Mouse (Mus musculus) T-helper 1 cell (primary cell): Measurements from ENCODE around the gene Impdh2.

Experiments used
- in situ Hi-C: fragments of 300-600 bp; cut with MboI, MseI; formaldehyde crosslinking; loops from one replicate; pipeline ENCODE4 v1.15.1; 2025; ENCODE audit warnings: high pct_unique_total_duplicates

Gene Impdh2

DNA sequence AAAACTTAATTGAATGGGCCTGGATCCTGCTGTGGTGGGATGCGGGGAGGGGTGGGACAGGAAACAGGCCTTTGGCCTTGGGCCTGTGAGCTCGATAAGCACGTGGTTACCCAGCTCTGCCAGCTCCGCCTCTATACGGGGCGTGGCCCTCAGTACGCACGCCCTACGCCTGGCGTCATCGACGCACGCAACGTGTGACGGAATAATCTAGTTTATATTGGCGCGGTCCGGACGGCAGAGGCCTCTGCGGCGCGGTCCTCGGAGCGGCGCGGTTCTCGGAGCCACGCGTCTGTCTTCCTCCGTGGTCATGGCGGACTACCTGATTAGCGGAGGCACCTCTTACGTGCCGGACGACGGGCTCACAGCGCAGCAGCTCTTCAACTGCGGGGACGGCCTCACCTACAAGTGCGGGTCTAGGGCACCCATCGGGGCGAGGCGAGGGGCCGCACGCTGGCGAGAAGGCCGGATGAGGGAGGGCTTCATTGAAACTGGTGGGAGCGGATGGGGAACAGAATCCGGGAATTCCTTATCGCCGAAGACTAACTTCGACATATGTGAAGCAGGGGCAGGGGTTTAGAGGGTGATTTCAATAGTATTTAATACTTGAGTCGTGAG, at the start of gene Impdh2:
TSS of gene Impdh2 (plus strand) at position 60 of the 615 bp plus-strand sequence.
- in situ Hi-C loops, result loop anchor here (10.0 kb wide), 1 partner anchor 1314 kb away; the partner anchor contains the start of gene Cdc25a

DNA sequence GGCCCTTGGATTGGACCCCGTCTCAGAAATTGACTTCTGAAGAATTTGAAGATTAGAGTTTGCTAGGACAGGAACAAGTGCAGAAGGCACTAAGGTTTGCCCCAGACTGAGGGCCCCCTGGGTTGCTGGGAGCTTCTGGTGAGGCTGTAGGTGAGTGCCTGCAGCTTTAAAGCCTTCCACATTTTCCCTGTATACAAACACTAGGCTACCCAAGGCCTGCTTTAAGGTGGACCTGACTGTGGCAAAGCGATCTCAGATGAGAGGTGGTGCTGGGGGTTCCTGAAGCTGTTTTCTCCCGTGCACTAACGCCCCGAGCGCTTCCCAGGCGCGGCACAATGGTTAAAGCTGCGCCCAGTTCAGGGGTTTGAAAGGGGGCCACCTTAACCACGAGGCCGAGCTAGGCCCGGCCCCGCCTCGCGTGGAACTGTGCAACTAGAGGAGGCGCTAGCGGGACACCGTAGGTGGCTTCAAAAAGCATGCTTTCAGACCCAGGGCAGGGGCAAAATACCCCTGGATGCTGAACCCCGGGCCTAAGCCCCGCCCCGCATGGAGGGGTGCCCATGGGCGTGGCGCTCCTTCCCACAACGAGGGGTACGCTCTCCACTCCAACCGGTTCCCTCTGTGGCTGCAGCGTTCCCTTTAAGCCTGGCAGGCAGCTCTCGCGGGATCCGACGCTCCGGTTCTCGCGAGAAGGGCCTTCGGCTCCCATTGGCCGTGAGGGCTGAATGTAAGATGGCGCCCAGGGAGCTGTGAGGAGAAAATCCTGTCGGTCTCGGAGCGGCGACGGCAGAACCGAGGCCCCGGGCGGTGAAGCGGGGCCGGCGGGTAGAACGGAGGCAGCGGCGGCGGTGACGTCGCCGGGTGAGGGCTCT, 43.5 kb upstream of the Impdh2 start, which contains the start of gene Qrich1:
TSS of gene Qrich1 (plus strand) at position 427 of the 872 bp plus-strand sequence.
- in situ Hi-C loops, result no loop called here

DNA sequence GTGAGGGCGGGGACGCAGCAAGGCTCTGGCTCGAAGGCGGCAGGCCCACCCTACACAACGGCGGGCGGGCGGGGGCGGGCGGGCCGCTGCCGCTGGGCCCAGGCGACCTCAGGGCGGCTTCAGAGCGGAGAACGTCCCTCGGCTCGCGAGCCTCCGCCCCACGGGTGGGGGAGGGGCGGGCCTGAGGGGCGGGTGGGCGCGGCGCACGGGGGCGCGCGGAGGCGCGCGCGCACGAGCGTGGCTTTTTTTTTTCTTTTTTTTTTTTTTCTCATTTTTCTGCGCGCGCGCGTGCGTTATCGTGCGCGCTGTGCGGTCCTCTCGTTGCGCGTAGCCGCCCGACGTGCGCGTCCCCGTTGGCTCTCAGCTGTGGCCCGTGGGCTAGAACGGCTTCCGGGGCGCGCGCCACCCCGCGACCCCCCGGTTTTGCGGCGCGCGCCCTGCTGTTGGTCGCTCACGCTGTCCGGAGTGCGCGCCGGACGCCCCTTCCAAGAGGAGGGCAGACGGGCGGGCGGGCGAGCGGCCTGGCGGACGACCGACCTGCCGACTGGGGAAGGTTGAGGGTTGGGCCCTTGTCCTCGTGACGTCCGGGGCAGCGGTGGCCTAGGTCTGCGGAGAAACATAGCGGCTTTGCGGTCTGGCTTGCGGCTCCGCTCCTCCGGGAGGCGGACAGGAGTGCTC, 42.7 kb upstream of the Impdh2 start:
- in situ Hi-C loops, result no loop called here

DNA sequence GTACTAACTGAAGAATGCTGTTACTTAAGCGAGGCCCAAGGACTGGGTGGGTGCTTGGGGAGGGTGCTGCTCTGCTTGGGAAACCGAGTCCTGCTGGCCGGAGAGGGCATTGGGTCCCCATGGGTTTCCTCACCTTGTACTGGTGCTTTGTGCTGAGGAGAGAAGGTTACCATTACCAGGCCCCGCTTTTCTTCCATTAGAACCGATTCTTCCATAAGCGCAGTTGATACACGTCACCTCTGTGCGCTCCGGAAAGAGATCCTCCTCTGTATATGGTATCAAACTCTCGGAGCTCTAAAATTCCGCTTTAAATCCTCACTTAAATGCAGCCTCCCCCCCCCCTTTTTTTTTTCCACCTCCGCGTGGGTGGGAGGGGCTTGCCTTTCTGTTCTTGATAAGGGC, 42.2 kb upstream of the Impdh2 start:
- in situ Hi-C loops, result no loop called here

DNA sequence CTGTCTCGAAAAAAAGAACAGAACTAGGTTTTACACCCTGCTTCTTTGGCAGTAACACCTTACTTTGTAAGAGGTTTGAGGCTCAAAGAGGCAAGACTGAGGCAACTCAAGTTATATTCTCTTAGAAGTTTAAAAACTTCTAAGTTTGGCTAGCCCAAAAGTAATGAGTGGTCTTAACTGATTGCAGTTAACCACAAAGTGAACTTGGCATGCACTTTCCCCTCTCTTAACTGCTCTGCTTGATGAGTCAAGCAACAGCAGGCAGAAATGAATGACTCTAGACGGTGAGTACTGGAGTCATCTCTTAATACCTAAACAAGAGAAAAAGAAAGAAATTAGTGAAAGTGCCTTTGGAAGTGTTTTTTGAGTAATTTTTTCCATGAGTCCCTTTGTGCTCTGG, 38.5 kb upstream of the Impdh2 start:
- in situ Hi-C loops, result no loop called here

DNA sequence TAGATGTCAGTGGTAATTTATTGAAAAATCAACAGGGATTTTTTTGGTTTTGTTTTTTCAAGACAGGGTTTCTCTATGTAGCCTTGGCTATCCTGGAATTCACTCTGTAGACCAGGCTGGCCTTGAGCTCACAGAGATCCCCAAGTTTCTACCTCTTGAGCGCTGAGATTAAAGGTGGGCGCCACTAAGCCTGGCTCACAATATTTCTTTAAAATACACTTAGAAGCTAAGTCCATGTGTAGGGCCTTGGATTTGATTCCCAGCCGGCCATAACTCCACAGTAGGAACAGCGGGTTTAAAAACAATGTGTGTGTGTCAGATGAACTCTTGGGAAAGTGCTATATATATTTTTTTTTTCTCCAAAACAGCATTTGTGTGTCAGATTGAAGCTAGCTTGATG, 36.7 kb upstream of the Impdh2 start:
- in situ Hi-C loops, result no loop called here

DNA sequence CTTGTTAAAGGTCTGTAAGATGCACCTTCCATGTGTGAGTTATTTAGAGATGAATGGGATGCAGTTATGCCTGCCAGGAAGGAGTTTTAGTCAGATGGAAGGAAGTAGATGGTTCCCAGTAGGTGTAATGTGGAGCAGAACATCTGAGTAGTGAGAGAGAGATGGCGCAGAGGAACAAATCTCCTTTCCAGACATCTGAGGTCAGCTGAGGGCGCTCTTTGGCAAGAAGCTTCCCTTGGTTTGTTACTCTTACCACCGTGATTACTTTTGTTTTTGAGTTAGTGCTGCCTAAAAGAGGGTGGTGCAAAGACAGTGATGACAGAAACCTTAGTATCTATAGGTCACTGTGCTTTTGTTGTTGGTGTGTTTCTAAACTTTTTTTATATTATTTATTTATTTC, 34.7 kb upstream of the Impdh2 start:
- in situ Hi-C loops, result loop anchor here (25.0 kb wide), 1 partner anchor 1187 kb away; the partner anchor contains the start of gene Fbxw18

DNA sequence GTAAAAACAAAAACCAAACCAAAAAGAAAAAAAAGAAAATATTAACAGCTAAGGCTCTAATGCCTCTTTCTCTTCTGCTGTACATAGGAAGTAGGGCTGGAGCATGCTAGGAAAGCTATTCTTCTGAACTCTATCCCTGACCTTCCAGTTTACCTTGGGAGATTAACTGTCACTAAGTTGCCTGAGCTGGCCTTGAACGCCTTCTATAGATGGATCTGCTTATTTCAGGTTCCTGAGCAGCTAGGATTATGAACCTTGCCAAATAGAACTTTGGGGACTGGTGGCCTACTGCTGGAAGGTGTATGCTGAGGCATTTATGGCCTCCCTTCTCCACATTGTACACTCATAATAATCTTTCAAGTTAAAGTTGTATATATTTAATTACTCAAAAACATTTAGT, 29.1 kb upstream of the Impdh2 start:
- in situ Hi-C loops, result loop anchor here (10.0 to 25.0 kb wide), 4 partner anchors 766 to 1686 kb away; partner anchors contain the start of gene Fbxw18

DNA sequence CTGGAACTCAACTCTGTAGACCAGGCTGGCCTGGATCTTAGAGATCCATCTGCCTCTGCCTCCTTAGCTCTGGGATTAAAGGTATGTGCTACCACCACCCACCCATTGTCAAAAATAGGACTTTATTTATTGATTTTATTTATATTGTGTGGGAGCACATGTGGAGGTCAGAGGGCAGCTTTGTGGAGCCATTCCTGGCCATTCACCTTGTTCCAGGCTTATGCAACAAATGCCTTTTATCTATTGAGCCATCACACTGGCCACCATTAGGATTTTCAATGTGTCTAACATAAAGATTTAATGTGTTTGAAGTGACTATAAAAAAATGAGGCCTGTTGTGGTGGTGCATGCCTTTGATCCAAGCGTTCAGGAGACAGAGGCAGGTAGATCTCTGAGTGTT, 28.6 kb upstream of the Impdh2 start:
- in situ Hi-C loops, result loop anchor here (10.0 to 25.0 kb wide), 4 partner anchors 767 to 1687 kb away; partner anchors contain the start of gene Fbxw18

DNA sequence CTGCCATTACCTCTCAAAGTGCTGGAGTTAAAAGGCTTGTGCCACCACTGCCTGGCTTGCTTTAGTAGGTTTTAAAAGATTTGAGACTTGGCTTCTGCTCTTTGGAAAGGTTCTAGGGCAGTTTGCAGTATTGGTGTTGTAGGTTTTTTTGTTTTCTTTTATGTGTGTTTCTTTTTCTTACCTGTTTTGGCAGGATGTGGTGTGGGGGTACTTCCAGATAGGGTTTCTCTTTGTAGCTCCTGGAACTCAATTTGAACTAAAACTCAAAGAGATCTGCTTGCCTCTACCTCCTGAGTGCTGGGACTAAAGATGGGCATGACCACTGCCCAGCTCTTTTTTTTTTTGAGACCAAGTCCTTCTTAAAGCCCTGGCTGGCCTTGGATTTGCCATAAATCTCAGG, 19.2 kb upstream of the Impdh2 start:
- in situ Hi-C loops, result loop anchor here (5.0 to 25.0 kb wide), 2 partner anchors 164 to 1171 kb away; partner anchors contain the start of gene Fbxw18

DNA sequence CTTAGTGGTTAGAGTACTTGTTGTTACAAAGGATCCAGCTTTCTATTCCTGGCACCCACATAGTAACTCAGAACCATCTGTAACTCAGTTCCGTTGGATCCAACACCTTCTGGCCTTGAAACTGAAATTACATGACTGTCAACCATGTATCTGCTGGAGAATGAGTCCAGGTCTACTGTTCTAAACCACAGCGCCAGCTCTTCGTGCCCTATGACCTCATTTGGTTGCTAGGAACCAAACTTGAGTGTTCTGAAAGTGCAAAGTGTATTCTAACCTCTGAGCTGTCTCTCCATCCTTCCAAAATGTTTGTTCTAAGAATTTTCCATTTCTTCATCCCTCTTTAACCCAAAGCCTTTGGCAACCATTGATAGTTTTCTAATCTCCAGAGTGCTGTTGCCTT, 14.1 kb upstream of the Impdh2 start:
- in situ Hi-C loops, result loop anchor here (25.0 kb wide), 1 partner anchor 1166 kb away; the partner anchor contains the start of gene Fbxw18

DNA sequence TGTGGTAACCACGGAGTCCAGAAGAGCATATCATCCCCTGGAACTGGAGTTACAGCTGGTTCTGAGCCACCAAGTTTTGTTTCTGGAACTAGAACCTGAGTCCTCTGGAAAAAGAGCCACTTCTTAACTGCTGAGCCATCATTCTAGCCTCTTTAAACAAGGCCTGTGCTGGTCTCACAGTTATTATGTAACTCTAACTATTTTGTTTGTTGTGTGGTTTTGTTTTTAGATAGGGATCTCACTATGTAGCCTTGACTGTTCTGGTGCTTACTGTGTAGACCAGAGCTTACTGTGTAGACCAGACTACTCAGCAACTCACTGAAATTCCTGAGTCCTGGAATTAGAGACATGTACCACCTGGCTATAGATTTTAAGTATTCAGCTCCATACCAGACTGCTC, 13.2 kb upstream of the Impdh2 start:
- in situ Hi-C loops, result loop anchor here (25.0 kb wide), 1 partner anchor 1165 kb away; the partner anchor contains the start of gene Fbxw18

DNA sequence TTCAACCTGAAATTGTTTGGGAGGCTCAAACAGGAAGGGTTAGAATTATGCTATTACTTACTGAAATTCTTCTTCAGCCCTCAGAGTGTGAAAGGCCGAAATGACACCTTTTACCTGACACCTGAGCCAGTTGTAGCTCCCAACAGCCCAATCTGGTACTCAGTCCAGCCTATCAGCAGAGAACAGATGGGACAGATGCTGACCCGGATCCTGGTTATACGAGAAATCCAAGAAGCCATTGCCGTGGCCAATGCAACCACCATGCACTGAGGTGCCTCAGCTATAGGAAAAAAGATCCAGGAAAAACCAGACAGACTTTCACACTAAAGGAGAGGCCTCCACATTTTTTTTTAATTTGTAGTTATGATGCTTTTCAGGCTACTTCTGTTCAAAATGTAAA, 917 bp upstream of the Impdh2 start:
- in situ Hi-C loops, result no loop called here

DNA sequence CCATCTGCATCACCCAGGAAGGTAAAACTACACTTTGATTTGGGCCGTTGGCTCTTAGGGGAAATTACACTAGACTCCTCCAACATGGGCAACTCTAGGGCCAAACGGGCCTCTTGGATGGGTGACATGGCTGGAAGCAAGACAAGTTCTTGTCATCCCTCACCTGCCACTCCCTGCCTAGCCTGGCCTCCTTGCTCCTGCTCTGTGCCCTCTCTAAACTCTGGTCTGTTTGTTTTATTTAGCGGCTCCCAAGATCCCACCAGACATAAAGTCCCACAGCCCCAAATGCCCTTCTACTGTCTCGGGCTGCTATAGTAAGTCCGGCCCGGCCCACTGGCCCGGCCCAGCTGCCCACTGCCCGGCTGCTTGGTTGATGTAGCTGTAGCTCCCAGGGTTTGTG, 3.6 kb downstream of the Impdh2 start:
- in situ Hi-C loops, result loop anchor here (10.0 kb wide), 1 partner anchor 1311 kb away; the partner anchor contains the start of gene Cdc25a

DNA sequence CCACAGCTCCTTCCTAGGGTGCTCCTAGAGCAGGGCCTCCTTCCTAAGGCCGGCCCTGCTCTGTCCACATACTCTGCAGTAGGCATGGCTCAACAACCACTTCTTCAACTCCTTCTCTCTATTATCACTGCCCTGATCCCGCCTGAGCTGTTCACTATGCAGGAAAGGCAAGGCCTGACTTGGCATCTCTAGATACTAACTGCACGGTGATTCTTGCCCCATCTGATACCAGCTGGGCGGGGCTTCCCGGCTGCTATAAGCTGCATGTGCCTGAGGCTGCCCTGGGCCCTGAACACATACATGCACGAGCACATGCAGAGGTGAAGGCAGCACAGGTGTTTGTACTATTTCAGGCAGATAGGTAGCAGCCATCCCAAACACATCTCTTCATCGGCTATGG, 4.0 kb downstream of the Impdh2 start:
- in situ Hi-C loops, result loop anchor here (10.0 kb wide), 1 partner anchor 1311 kb away; the partner anchor contains the start of gene Cdc25a

DNA sequence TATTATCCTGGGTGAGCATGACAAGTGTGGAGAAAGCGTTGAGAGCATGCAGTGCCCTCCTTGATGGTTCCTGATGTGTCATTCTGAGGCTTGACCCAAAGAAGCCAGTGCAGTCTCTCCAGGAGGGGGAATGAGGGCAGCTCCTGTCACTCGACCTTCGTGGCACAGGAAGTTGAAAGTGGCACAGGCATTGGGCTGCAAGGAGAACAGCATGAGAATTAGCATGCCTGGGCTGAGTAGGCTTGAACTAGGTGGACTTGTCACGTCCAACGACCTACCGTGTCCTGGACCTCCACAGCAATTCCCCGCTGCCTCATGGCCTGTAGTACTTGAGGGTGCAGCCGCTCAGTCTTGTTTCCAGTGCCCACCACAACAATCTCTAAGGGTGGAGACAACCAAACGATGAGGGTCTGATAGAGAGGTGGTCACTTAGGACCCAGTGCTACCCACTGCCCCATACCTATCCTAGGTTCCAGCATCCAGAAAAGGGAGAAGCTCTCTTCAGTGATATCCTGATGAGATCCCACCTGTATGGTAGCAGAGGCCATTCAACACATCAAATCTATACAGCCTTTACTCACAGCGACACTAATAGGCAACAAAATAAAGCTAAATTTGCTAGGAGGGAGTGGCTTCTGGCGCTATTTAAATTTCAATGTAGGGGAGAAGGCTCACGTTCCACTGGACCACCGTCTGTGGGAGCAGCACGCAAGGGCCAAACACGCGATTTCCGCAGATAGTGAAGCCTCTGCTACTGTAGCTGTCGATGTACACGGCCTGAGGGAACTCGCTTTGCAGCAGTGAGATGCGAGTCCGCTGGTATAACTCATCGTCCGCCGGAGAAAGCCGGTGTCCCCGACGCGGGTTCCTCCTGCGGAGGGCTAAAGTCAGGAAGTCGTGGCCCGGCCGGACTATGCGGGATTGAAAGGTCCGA, 6.1 kb downstream of the Impdh2 start:
- in situ Hi-C loops, result loop anchor here (10.0 kb wide), 1 partner anchor 1309 kb away; the partner anchor contains the start of gene Cdc25a

DNA sequence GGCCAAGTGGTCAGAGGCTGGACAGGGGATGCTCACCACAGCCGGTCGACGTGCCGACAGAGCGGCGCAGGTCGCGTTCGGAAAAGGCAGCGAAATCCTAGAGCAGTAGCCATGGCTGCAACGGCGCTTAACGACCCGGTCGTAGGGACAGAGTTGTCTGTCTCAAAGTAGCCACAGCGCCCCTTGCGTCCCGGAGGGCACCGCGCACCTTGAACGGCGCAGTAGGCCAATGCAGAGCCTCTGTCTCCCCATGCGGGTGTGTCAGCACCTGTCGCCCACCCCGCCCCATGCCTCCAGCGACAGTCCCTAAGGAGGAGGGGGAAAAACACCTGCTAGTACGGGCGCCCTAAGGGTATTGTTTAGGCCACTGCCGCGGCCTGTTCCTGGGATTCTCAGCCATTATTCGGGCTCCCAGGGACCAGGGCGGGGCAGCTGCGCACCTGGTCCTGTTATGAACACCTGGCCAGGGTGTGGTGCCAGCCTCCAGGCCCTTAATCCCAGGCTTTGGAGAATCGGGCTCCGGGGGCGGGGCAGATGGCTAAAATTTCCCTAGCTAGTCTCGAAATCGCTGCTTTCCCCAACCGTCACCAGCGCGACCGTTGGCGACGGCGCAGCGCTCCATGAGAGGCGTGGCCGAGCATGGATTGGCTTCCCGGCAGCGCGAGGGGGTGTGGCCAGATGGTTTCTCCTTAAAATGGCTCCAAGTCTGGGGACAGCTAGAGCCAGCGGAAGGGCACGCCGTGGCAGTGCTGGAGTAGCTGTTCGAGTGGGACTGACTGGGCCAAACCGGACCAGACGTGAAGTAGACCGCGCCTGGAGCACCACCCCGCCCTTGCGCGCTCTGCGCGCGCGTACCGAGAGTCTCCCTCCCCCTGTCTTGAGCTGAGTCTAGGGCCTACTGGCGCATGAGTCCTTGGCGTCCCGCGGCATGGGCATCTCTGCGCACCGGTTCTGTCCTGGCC, 7.0 kb downstream of the Impdh2 start, which contains the start of gene Ndufaf3:
TSS of gene Ndufaf3 (minus strand) at position 620 of the 962 bp plus-strand sequence.
- in situ Hi-C loops, result loop anchor here (10.0 kb wide), 1 partner anchor 1308 kb away; the partner anchor contains the start of gene Cdc25a

DNA sequence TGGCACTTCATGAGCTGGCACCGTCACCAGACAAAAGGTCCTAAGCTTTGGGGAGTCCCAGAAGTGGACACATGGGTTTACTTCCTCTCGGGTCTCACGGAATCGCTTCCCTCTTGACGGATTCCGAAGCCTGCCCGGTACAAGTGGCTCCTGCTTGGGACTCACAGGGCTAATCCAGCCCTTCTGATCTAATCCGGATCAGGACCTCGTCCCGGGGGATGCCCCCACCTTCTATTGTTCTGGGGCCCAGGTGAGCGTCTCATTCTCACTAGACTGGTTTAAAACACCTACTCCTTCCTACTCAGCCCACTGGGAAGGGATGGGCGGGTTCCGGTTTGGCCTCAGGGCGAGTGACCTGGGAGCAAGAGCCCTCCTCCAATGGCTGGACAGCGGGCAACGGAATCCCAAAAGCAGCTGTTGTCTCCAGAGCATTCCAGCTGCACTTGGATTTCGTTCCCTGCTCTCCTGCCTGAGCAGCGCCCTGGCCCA, 7.9 kb downstream of the Impdh2 start:
- in situ Hi-C loops, result loop anchor here (10.0 kb wide), 1 partner anchor 1307 kb away; the partner anchor contains the start of gene Cdc25a

DNA sequence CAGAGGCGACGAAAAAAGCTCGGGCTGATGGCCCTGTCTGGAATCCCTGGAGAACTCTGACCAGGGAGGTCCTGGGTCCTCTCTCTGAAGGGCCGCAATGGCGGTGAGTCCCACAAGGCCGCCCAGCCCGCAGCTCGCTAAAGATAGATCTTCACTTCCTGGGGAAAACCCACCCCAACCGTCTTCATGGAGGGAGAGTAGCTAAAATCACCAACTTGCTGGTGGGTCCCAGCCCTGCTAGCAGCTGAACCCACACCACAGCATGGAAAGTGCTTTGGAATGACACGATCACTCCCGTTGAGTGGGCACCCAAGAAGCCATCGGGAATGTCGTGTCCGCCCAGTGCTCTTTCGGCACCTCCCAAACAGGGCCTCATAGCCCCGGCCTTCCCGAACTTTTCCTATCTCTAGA, 8.4 kb downstream of the Impdh2 start:
- in situ Hi-C loops, result loop anchor here (10.0 kb wide), 1 partner anchor 1306 kb away; the partner anchor contains the start of gene Cdc25a
